Mouse (Mus musculus) liver, postnatal 0 days (tissue): Measurements from ENCODE around the gene Ncor2. TPM values are rescaled to one million over a fixed set of nuclear protein-coding genes. Genes with fewer than 3 reads are reported as not detected.
A peak's percentile ranks its signal among the peaks of the same experiment; 100 is the strongest.

Source experiments
- ATAC-seq: fragments of 200-750 bp; cut with Nextera tagmentation; 2 replicates; pipeline ENCODE4 v1.8.0; 2017; ENCODE audit warnings: mild to moderate bottlenecking, moderate library complexity
- DNase-seq: peaks from one replicate; pipeline ENCODE4 v3.0.0-alpha.2; 2016
- H3K27ac ChIP-seq: fragments of 300-500 bp; sonication (generic); 2 replicates; pipeline ENCODE4 v1.5.1; 2014; ENCODE audit warnings: antibody characterized with exemption, moderate library complexity, mild to moderate bottlenecking, low read depth
- H3K27me3 ChIP-seq: fragments of 300-500 bp; sonication (generic); 2 replicates; pipeline ENCODE4 v1.6.1; 2014; ENCODE audit warnings: low read length, control low read depth, mixed read lengths; ENCODE audit not compliant: insufficient read depth
- H3K36me3 ChIP-seq: fragments of 300-500 bp; sonication (generic); replicated peaks from 2 replicates; pipeline ENCODE4 v1.6.1; 2014; ENCODE audit warnings: mild to moderate bottlenecking, control low read depth, low read length, moderate library complexity, mixed read lengths; ENCODE audit not compliant: insufficient read depth
- H3K4me1 ChIP-seq: fragments of 300-500 bp; sonication (generic); 2 replicates; pipeline ENCODE4 v1.6.1; 2014; ENCODE audit warnings: antibody characterized with exemption, mild to moderate bottlenecking, control low read depth; ENCODE audit not compliant: insufficient read depth
- H3K4me2 ChIP-seq: fragments of 300-500 bp; sonication (generic); 2 replicates; pipeline ENCODE4 v1.6.1; 2014; ENCODE audit warnings: low read depth, mild to moderate bottlenecking, low read length, moderate library complexity, mixed read lengths
- H3K4me3 ChIP-seq: fragments of 300-500 bp; sonication (generic); 2 replicates; pipeline ENCODE4 v1.5.1; 2014; ENCODE audit warnings: low read depth, low read length
- H3K9ac ChIP-seq: fragments of 300-500 bp; sonication (generic); replicated peaks from 2 replicates; pipeline ENCODE4 v1.6.1; 2014; ENCODE audit warnings: mild to moderate bottlenecking, moderate library complexity
- H3K9me3 ChIP-seq: fragments of 300-500 bp; sonication (generic); 2 replicates; pipeline ENCODE4 v1.6.1; 2016; ENCODE audit warnings: mild to moderate bottlenecking, control low read depth, low read length, mixed read lengths
- CTCF ChIP-seq: sonication (generic); IDR thresholded peaks from 2 replicates; pipeline ENCODE4 v1.5.1; 2016; ENCODE audit warnings: antibody characterized with exemption, low read depth
- EP300 ChIP-seq: IDR thresholded peaks from 2 replicates; pipeline ENCODE4 v1.6.1; 2016; ENCODE audit warnings: antibody characterized with exemption, low read depth, mild to moderate bottlenecking
- WGBS: fragments of 180-500 bp; shearing (Covaris S2); extraction: QIAGEN DNeasy Blood & Tissue Kit; methylation state at CpG from one replicate; pipeline ENCODE4 v1.1.7; 2014; ENCODE audit not compliant: insufficient replicate concordance; 5-methylcytosine and 5-hydroxymethylcytosine counted together
- polyA plus RNA-seq: library from polyadenylated mRNA; unstranded; fragments of >200 nt; fragmentation: Nextera tagmentation; extraction: Ambion mirVana; gene quantifications from 2 replicates; pipeline ENCODE4 v1.2.1, GENCODE M21; 2015

The Ncor2 gene
- polyA plus RNA-seq, 1 experiment from 2014 or later: 3.1 TPM

- TF ChIP-seq EP300 (no peak), CTCF (no peak)
- DNase-seq: no peak
- H3K4me2 ChIP-seq: no peak overlapping the region
- WGBS: 49% methylated on average over 3 of the region's 3 CpGs
- no peak for ATAC-seq
- no peak overlapping the region for H3K9ac ChIP-seq
- no peaks in the 10 kb centered on the region for H3K27me3 ChIP-seq
- no peaks in the 10 kb centered on the region for H3K36me3 ChIP-seq
- no peak overlapping the region for H3K4me3 ChIP-seq
- H3K27ac ChIP-seq: no peak overlapping the region
- H3K9me3 ChIP-seq: no peaks in the 10 kb centered on the region
- H3K4me1 ChIP-seq: no peaks in the 10 kb centered on the region
Observed at GRCm38 (mm10) chr5:125195142-125195541, 16.1 kb upstream of the Ncor2 start.

- DNase-seq (no peak), ATAC-seq (no peak)
- H3K9ac ChIP-seq: no peak overlapping the region
- no peak overlapping the region for H3K27ac ChIP-seq
- no peak overlapping the region for H3K4me2 ChIP-seq
- H3K36me3 ChIP-seq: no peaks in the 10 kb centered on the region
- 58% methylated on average over 25 of the region's 25 CpGs for WGBS
- H3K27me3 ChIP-seq: no peaks in the 10 kb centered on the region
- TF ChIP-seq EP300: no peak
- TF ChIP-seq CTCF: no peak
- no peak overlapping the region for H3K4me3 ChIP-seq
- no peaks in the 10 kb centered on the region; the same call in 1 of the 2 replicates for H3K4me1 ChIP-seq
- H3K9me3 ChIP-seq: no peaks in the 10 kb centered on the region
Observed at GRCm38 (mm10) chr5:125193478-125194439, 14.7 kb upstream of the Ncor2 start.

DNA sequence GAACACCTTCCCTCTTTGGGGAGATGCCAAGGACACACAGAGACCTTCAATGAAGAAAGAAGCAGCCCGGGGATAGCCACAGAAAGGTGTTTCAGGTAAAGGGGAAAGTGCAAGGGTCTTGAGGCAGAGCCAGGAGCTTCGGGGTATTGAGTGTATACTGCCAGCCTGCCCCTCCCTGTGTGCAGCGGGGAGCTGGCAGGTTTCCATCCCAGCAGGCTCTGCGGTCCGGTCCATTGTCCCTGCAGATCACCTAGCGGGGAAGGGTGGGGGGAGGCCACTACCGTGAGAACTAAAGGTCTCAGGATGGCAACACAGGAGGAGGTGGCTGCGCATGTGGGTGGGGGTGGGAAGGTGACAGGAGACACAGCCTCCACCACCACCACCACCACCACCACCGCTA is 12.6 kb upstream of the Ncor2 start:
- TF ChIP-seq CTCF: no peak
- TF ChIP-seq EP300: no peak
- Histone ChIP-seq H3K4me1 (no peaks in the 10 kb centered on the region; the same call in 1 of the 2 replicates), H3K27me3 (no peaks in the 10 kb centered on the region), H3K4me2 (no peak overlapping the region), H3K9ac (no peak overlapping the region), H3K9me3 (no peaks in the 10 kb centered on the region), H3K36me3 (no peaks in the 10 kb centered on the region), H3K4me3 (no peak overlapping the region), H3K27ac (no peak overlapping the region)
- ATAC-seq (no peak), DNase-seq (no peak)
- 68% methylated on average over 9 of the region's 9 CpGs for WGBS

DNA sequence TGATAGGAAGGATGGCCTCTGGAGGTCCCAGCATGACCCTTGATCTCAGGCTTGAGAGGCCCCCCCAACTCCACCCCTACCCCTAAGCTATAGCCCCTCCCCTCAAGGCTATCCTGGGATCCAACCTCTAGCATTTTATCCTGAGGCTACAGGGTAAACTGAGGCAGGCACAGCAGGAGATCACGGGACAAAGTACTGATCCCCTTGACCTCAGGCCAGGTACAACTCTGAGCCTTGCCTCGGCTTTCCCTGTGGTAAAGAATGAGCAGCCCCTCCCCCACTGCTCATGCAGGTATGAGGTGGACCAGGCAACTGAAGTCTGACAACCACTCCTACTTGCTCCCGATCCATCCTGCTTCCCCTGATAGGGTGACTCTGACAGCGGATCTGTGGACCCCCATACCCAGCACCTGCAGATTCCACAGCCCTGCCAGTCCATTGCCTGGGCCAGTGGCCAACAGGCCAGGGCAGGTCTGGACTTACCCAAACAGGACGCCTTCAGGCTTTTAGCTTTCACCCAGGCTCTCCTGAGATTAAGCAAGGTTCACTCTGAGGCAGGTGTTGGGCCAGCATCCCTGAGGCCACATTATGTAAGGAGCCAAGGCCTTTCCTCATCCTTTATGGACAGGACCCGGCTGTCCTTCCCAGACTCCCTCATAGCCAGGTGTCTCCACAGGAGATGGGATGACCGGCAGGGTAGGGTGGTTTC is 11.2 kb upstream of the Ncor2 start:
- H3K27ac ChIP-seq: no peak overlapping the region
- 76% methylated on average over 7 of the region's 7 CpGs for WGBS
- ATAC-seq (no peak), DNase-seq (no peak)
- no peak overlapping the region for H3K4me2 ChIP-seq
- no peaks in the 10 kb centered on the region for H3K36me3 ChIP-seq
- H3K9me3 ChIP-seq: no peaks in the 10 kb centered on the region
- H3K27me3 ChIP-seq: no peaks in the 10 kb centered on the region
- H3K4me1 ChIP-seq: no peaks in the 10 kb centered on the region; the same call in 1 of the 2 replicates
- no peak overlapping the region for H3K4me3 ChIP-seq
- no peak for TF ChIP-seq EP300
- TF ChIP-seq CTCF: no peak
- H3K9ac ChIP-seq: no peak overlapping the region

- Histone ChIP-seq H3K9me3 (no peaks in the 10 kb centered on the region), H3K27me3 (no peaks in the 10 kb centered on the region), H3K4me2 (no peak overlapping the region), H3K4me1 (no peaks in the 10 kb centered on the region; the same call in 1 of the 2 replicates), H3K4me3 (no peak overlapping the region), H3K27ac (no peak overlapping the region), H3K36me3 (no peaks in the 10 kb centered on the region), H3K9ac (no peak overlapping the region)
- WGBS: 36% methylated on average over 11 of the region's 11 CpGs
- peak; percentile 84 for DNase-seq
- TF ChIP-seq EP300: no peak
- peak; percentile 89 for TF ChIP-seq CTCF
- ATAC-seq: peak; percentile 77
Observed at GRCm38 (mm10) chr5:125189625-125190024, 10.6 kb upstream of the Ncor2 start.

GRCm38 (mm10) chr5:125188812-125189598 is 10.0 kb upstream of the Ncor2 start:
- no peaks in the 10 kb centered on the region; the same call in 1 of the 2 replicates for H3K4me1 ChIP-seq
- no peak for TF ChIP-seq EP300
- 29% methylated on average over 12 of the region's 12 CpGs for WGBS
- no peak overlapping the region; the same call in 1 of the 2 replicates for H3K4me2 ChIP-seq
- H3K27ac ChIP-seq: no peak overlapping the region
- H3K4me3 ChIP-seq: no peak overlapping the region
- no peaks in the 10 kb centered on the region for H3K36me3 ChIP-seq
- no peak overlapping the region for H3K9ac ChIP-seq
- DNase-seq (no peak), ATAC-seq (peak; percentile 10; the same call in 1 of the 2 replicates)
- H3K27me3 ChIP-seq: no peaks in the 10 kb centered on the region
- no peaks in the 10 kb centered on the region for H3K9me3 ChIP-seq
